Mouse (Mus musculus): ENCODE measurements around the gene Faim. TPM values are rescaled to one million over a fixed set of nuclear protein-coding genes. Genes with fewer than 3 reads are reported as not detected.

The Faim gene
- polyA plus RNA-seq, 1 experiment from 2014 or later = 104 TPM

- Histone ChIP-seq H3K36me3 (ENCODE audit: control insufficient read depth, insufficient read depth, low read length) (no peaks in the 10 kb centered on the region), H3K4me2 (ENCODE audit: low read length) (no peak overlapping the region), H3K27ac (ENCODE audit: low read depth, low read length) (no peak overlapping the region), H3K4me1 (ENCODE audit: control insufficient read depth, insufficient read depth, low read length) (no peaks in the 10 kb centered on the region), H3K4me3 (ENCODE audit: low read depth, low read length) (no peak overlapping the region), H3K9ac (ENCODE audit: low read length) (no peak overlapping the region), H3K27me3 (replicated peaks; ENCODE audit: control insufficient read depth, insufficient read depth, low read length) (peaks cover 76% of the 10 kb centered on the region), H3K9me3 (replicated peaks; ENCODE audit: control insufficient read depth, low read length) (no peaks in the 10 kb centered on the region)
- ATAC-seq (peak; percentile 44; the same call in 1 of the 2 replicates), DNase-seq (ENCODE audit: low spot score) (peak; percentile 75)
- 1% methylated on average over 18 of the region's 18 CpGs for WGBS
Observed at GRCm38 (mm10) chr9:98965084-98965483, 21.1 kb upstream of the Faim start.

- Histone ChIP-seq H3K4me1 (ENCODE audit: control insufficient read depth, insufficient read depth, low read length) (no peaks in the 10 kb centered on the region; the same call in 1 of the 2 replicates), H3K36me3 (ENCODE audit: control insufficient read depth, insufficient read depth, low read length) (no peaks in the 10 kb centered on the region), H3K9ac (ENCODE audit: low read length) (peak overlapping the region; percentile 6; the same call in 1 of the 2 replicates), H3K27ac (ENCODE audit: low read depth, low read length) (no peak overlapping the region; the same call in 1 of the 2 replicates), H3K27me3 (replicated peaks; ENCODE audit: control insufficient read depth, insufficient read depth, low read length) (peaks cover 70% of the 10 kb centered on the region), H3K4me3 (ENCODE audit: low read depth, low read length) (peak overlapping the region; percentile 17), H3K9me3 (replicated peaks; ENCODE audit: control insufficient read depth, low read length) (peaks cover 6% of the 10 kb centered on the region; the same call in 1 of the 2 replicates), H3K4me2 (ENCODE audit: low read length) (peak overlapping the region; percentile 38)
- under 1% methylated on average over 40 of the region's 40 CpGs for WGBS
- ATAC-seq = 0 out of 2 replicates have a peak, but pooled peaks have one; percentile 40
- DNase-seq (ENCODE audit: low spot score) = no peak
Observed at GRCm38 (mm10) chr9:98973101-98973521, 13.1 kb upstream of the Faim start.

- Histone ChIP-seq H3K4me2 (ENCODE audit: low read length) (peak overlapping the region; percentile 38), H3K4me1 (ENCODE audit: control insufficient read depth, insufficient read depth, low read length) (no peaks in the 10 kb centered on the region; the same call in 1 of the 2 replicates), H3K36me3 (ENCODE audit: control insufficient read depth, insufficient read depth, low read length) (no peaks in the 10 kb centered on the region), H3K4me3 (ENCODE audit: low read depth, low read length) (peak overlapping the region; percentile 17; the same call in 1 of the 2 replicates), H3K27me3 (replicated peaks; ENCODE audit: control insufficient read depth, insufficient read depth, low read length) (peaks cover 70% of the 10 kb centered on the region), H3K27ac (ENCODE audit: low read depth, low read length) (no peak overlapping the region), H3K9me3 (replicated peaks; ENCODE audit: control insufficient read depth, low read length) (peaks cover 6% of the 10 kb centered on the region; the same call in 1 of the 2 replicates), H3K9ac (ENCODE audit: low read length) (no peak overlapping the region)
- no peak for DNase-seq (ENCODE audit: low spot score)
- no peak for ATAC-seq
- WGBS = 4% methylated on average over 7 of the region's 7 CpGs
Observed at GRCm38 (mm10) chr9:98973561-98973960, 12.6 kb upstream of the Faim start.

- Histone ChIP-seq H3K27ac (ENCODE audit: low read depth, low read length) (no peak overlapping the region), H3K4me1 (ENCODE audit: control insufficient read depth, insufficient read depth, low read length) (no peaks in the 10 kb centered on the region; the same call in 1 of the 2 replicates), H3K4me2 (ENCODE audit: low read length) (no peak overlapping the region), H3K9me3 (replicated peaks; ENCODE audit: control insufficient read depth, low read length) (peaks cover 6% of the 10 kb centered on the region; the same call in 1 of the 2 replicates), H3K27me3 (replicated peaks; ENCODE audit: control insufficient read depth, insufficient read depth, low read length) (peaks cover 63% of the 10 kb centered on the region), H3K4me3 (ENCODE audit: low read depth, low read length) (no peak overlapping the region), H3K36me3 (ENCODE audit: control insufficient read depth, insufficient read depth, low read length) (no peaks in the 10 kb centered on the region), H3K9ac (ENCODE audit: low read length) (no peak overlapping the region)
- DNase-seq (ENCODE audit: low spot score) = no peak
- no peak for ATAC-seq
- 32% methylated on average over 2 of the region's 2 CpGs for WGBS
Observed at GRCm38 (mm10) chr9:98974898-98975297, 11.3 kb upstream of the Faim start.

GRCm38 (mm10) chr9:98976081-98976480 lies 10.1 kb upstream of the Faim start:
- Histone ChIP-seq H3K27me3 (replicated peaks; ENCODE audit: control insufficient read depth, insufficient read depth, low read length) (peaks cover 51% of the 10 kb centered on the region), H3K27ac (ENCODE audit: low read depth, low read length) (no peak overlapping the region), H3K36me3 (ENCODE audit: control insufficient read depth, insufficient read depth, low read length) (no peaks in the 10 kb centered on the region), H3K9me3 (replicated peaks; ENCODE audit: control insufficient read depth, low read length) (no peaks in the 10 kb centered on the region), H3K9ac (ENCODE audit: low read length) (no peak overlapping the region), H3K4me1 (ENCODE audit: control insufficient read depth, insufficient read depth, low read length) (no peaks in the 10 kb centered on the region; the same call in 1 of the 2 replicates), H3K4me2 (ENCODE audit: low read length) (no peak overlapping the region), H3K4me3 (ENCODE audit: low read depth, low read length) (no peak overlapping the region)
- 90% methylated on average over 1 of the region's 1 CpGs for WGBS
- ATAC-seq (no peak), DNase-seq (ENCODE audit: low spot score) (no peak)

- peaks cover 46% of the 10 kb centered on the region for H3K27me3 ChIP-seq (replicated peaks; ENCODE audit: control insufficient read depth, insufficient read depth, low read length)
- ATAC-seq = no peak
- 47% methylated on average over 5 of the region's 5 CpGs for WGBS
Observed at GRCm38 (mm10) chr9:98976520-98976919, 9.7 kb upstream of the Faim start.

GRCm38 (mm10) chr9:98979431-98980416 lies 6.4 kb upstream of the Faim start:
- H3K36me3 ChIP-seq (ENCODE audit: control insufficient read depth, insufficient read depth, low read length) = no peaks in the 10 kb centered on the region
- no peaks in the 10 kb centered on the region for H3K4me1 ChIP-seq (ENCODE audit: control insufficient read depth, insufficient read depth, low read length)
- H3K9me3 ChIP-seq (replicated peaks; ENCODE audit: control insufficient read depth, low read length) = no peaks in the 10 kb centered on the region
- H3K27ac ChIP-seq (ENCODE audit: low read depth, low read length) = no peak overlapping the region
- no peak overlapping the region for H3K9ac ChIP-seq (ENCODE audit: low read length)
- H3K4me2 ChIP-seq (ENCODE audit: low read length) = peak overlapping the region; percentile 52
- WGBS = 3% methylated on average over 29 of the region's 29 CpGs
- peak; percentile 91 for DNase-seq (ENCODE audit: low spot score)
- H3K4me3 ChIP-seq (ENCODE audit: low read depth, low read length) = peak overlapping the region; percentile 20; the same call in 1 of the 2 replicates
- peaks cover 25% of the 10 kb centered on the region for H3K27me3 ChIP-seq (replicated peaks; ENCODE audit: control insufficient read depth, insufficient read depth, low read length)
- peak; percentile 85 for ATAC-seq

More at GRCm38 (mm10) chr9:98976520-98976919, 9.7 kb upstream of the Faim start:
- no peak overlapping the region for H3K9ac ChIP-seq (ENCODE audit: low read length)
- H3K27ac ChIP-seq (ENCODE audit: low read depth, low read length) = no peak overlapping the region
- no peaks in the 10 kb centered on the region for H3K9me3 ChIP-seq (replicated peaks; ENCODE audit: control insufficient read depth, low read length)
- no peak overlapping the region for H3K4me2 ChIP-seq (ENCODE audit: low read length)
- DNase-seq (ENCODE audit: low spot score) = no peak
- H3K4me3 ChIP-seq (ENCODE audit: low read depth, low read length) = no peak overlapping the region
- no peaks in the 10 kb centered on the region; the same call in 1 of the 2 replicates for H3K4me1 ChIP-seq (ENCODE audit: control insufficient read depth, insufficient read depth, low read length)
- no peaks in the 10 kb centered on the region for H3K36me3 ChIP-seq (ENCODE audit: control insufficient read depth, insufficient read depth, low read length)

GRCm38 (mm10) chr9:98986476-98987096 lies 413 bp downstream of the Faim start:
- Histone ChIP-seq H3K4me1 (ENCODE audit: control insufficient read depth, insufficient read depth, low read length) (peaks cover 9% of the 10 kb centered on the region), H3K27ac (ENCODE audit: low read depth, low read length) (no peak overlapping the region)

More at GRCm38 (mm10) chr9:98986476-98987096, 413 bp downstream of the Faim start:
- Histone ChIP-seq H3K4me2 (ENCODE audit: low read length) (peak overlapping the region; percentile 72), H3K27me3 (replicated peaks; ENCODE audit: control insufficient read depth, insufficient read depth, low read length) (0 out of 2 replicates have a peak, but pooled peaks cover 7% of the 10 kb centered on the region), H3K4me3 (ENCODE audit: low read depth, low read length) (peak overlapping the region; percentile 70), H3K9me3 (replicated peaks; ENCODE audit: control insufficient read depth, low read length) (no peaks in the 10 kb centered on the region), H3K36me3 (ENCODE audit: control insufficient read depth, insufficient read depth, low read length) (no peaks in the 10 kb centered on the region), H3K9ac (ENCODE audit: low read length) (peak overlapping the region; percentile 84)
- ATAC-seq (no peak; the same call in none of the 2 replicates), DNase-seq (ENCODE audit: low spot score) (peak; percentile 30)
- under 1% methylated on average over 44 of the region's 50 CpGs for WGBS
